Mouse (Mus musculus) adrenal gland, postnatal 10 days (tissue): Measurements from ENCODE around the gene Scgb3a1. TPM values are rescaled to one million over a fixed set of nuclear protein-coding genes. Genes with fewer than 3 reads are reported as not detected.
A peak's percentile ranks its signal among the peaks of the same experiment; 100 is the strongest.

Experiments used
- DNase-seq: peaks from one replicate; pipeline ENCODE4 v3.0.0; 2021; ENCODE audit warnings: mixed read lengths
- long read RNA-seq, 2 experiments: library from polyadenylated mRNA; stranded (forward); transcript quantifications; one replicate each; pipeline ENCODE4 v2.0.0; 2021
- total RNA-seq, 2 experiments: library from RNA; stranded (reverse); gene quantifications; 2 replicates each; pipeline ENCODE4 v1.2.3; 2021

The Scgb3a1 gene
- not detected for total RNA-seq
- long read RNA-seq, experiment 1, result 0 reads
- long read RNA-seq, experiment 2, result 0 reads

- no peak for DNase-seq
These were observed at the start of gene Scgb3a1 for GRCm38 (mm10) chr11:49663310-49663709. Scgb3a1 (plus strand) TSS chr11:49663610.

- no peak for DNase-seq
These were observed 47.3 kb upstream of the Scgb3a1 start for GRCm38 (mm10) chr11:49615856-49616725.

- DNase-seq, result peak; percentile 17
These were observed 44.9 kb upstream of the Scgb3a1 start for GRCm38 (mm10) chr11:49618476-49618875.

- no peak for DNase-seq
These were observed 41.5 kb upstream of the Scgb3a1 start for GRCm38 (mm10) chr11:49621953-49622352.

GRCm38 (mm10) chr11:49624156-49624555, 39.3 kb upstream of the Scgb3a1 start:
- DNase-seq, result no peak

GRCm38 (mm10) chr11:49625863-49626262, 37.5 kb upstream of the Scgb3a1 start:
- DNase-seq, result no peak

GRCm38 (mm10) chr11:49626748-49627147, 36.7 kb upstream of the Scgb3a1 start:
- DNase-seq, result no peak

GRCm38 (mm10) chr11:49631154-49631553, 32.3 kb upstream of the Scgb3a1 start:
- DNase-seq, result peak; percentile 44

GRCm38 (mm10) chr11:49632256-49632655, 31.2 kb upstream of the Scgb3a1 start:
- peak; percentile 35 for DNase-seq

- DNase-seq, result no peak
These were observed 29.3 kb upstream of the Scgb3a1 start for GRCm38 (mm10) chr11:49634101-49634500.

- no peak for DNase-seq
These were observed 27.7 kb upstream of the Scgb3a1 start for GRCm38 (mm10) chr11:49635671-49636070.

- peak; percentile 29 for DNase-seq
These were observed 27.0 kb upstream of the Scgb3a1 start for GRCm38 (mm10) chr11:49636449-49636848.

GRCm38 (mm10) chr11:49645677-49646076, 17.7 kb upstream of the Scgb3a1 start:
- DNase-seq, result no peak

GRCm38 (mm10) chr11:49650113-49650993, 13.1 kb upstream of the Scgb3a1 start:
- peak; percentile 25 for DNase-seq

GRCm38 (mm10) chr11:49650994-49651761, 12.2 kb upstream of the Scgb3a1 start:
- DNase-seq, result peak; percentile 18

GRCm38 (mm10) chr11:49651762-49652322, 11.6 kb upstream of the Scgb3a1 start:
- DNase-seq, result no peak

- DNase-seq, result peak; percentile 91
These were observed 10.9 kb upstream of the Scgb3a1 start for GRCm38 (mm10) chr11:49652401-49653078.

- DNase-seq, result peak; percentile 23
These were observed 10.4 kb upstream of the Scgb3a1 start for GRCm38 (mm10) chr11:49653079-49653408.

GRCm38 (mm10) chr11:49654651-49655050, 8.8 kb upstream of the Scgb3a1 start:
- DNase-seq, result no peak

- no peak for DNase-seq
These were observed 7.9 kb upstream of the Scgb3a1 start for GRCm38 (mm10) chr11:49655501-49655900.

GRCm38 (mm10) chr11:49658065-49658464, 5.3 kb upstream of the Scgb3a1 start:
- no peak for DNase-seq
